Mouse (Mus musculus): Measurements from ENCODE around the gene Adh4. TPM values are rescaled to one million over a fixed set of nuclear protein-coding genes. Genes with fewer than 3 reads are reported as not detected.

Gene Adh4
- polyA plus RNA-seq, 1 experiment, result 1.7 TPM

DNA sequence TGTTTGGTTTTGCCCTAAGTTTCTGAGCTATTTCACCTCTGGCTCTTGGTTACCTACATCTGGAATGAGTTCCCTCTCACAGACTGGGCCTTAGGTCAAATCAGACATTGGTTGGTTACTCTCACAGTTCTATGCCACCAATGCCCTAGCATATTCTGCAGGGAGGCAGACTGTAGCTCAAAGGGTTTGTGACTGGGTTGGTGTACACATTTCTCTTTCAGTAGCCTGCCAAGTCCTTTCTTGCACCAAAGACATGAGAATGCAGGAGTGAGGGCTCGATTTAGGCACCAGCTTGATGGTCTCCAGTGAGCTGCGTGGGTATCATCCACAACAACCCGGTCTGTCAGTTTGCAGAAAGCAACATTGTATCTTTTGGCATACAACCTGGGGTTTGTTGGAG is 10.4 kb upstream of the Adh4 start:
- Histone ChIP-seq H3K27me3 (ENCODE audit: control insufficient read depth, insufficient read depth, low read length) (no peaks in the 10 kb centered on the region), H3K36me3 (ENCODE audit: control insufficient read depth, insufficient read depth, low read length) (no peaks in the 10 kb centered on the region), H3K27ac (ENCODE audit: insufficient read depth, low read depth, low read length) (no peak overlapping the region), H3K4me1 (ENCODE audit: control insufficient read depth, insufficient read depth, insufficient read length, low read length) (peaks cover 4% of the 10 kb centered on the region; the same call in 1 of the 2 replicates), H3K4me3 (ENCODE audit: low read depth, low read length) (no peak overlapping the region)
- 73% methylated on average over 3 of the region's 3 CpGs for WGBS
- no peak for TF ChIP-seq CTCF (IDR thresholded peaks at IDR 0.05; ENCODE audit: extremely low read depth, insufficient read length, insufficient replicate concordance, low read depth, low read length)
- TF ChIP-seq POLR2A (IDR thresholded peaks at IDR 0.05; ENCODE audit: low read depth, low read length), result no peak

- H3K36me3 ChIP-seq (ENCODE audit: control insufficient read depth, insufficient read depth, low read length), result no peaks in the 10 kb centered on the region
- H3K27me3 ChIP-seq (ENCODE audit: control insufficient read depth, insufficient read depth, low read length), result no peaks in the 10 kb centered on the region
- H3K27ac ChIP-seq (ENCODE audit: insufficient read depth, low read depth, low read length), result no peak overlapping the region
- no peak for TF ChIP-seq CTCF (IDR thresholded peaks at IDR 0.05; ENCODE audit: extremely low read depth, insufficient read length, insufficient replicate concordance, low read depth, low read length)
- no peak for TF ChIP-seq POLR2A (IDR thresholded peaks at IDR 0.05; ENCODE audit: low read depth, low read length)
- H3K4me3 ChIP-seq (ENCODE audit: low read depth, low read length), result no peak overlapping the region
- H3K4me1 ChIP-seq (ENCODE audit: control insufficient read depth, insufficient read depth, insufficient read length, low read length), result peaks cover 4% of the 10 kb centered on the region; the same call in 1 of the 2 replicates
- 24% methylated on average over 3 of the region's 3 CpGs for WGBS
These were observed 9.9 kb upstream of the Adh4 start for GRCm38 (mm10) chr3:138405341-138405740.

DNA sequence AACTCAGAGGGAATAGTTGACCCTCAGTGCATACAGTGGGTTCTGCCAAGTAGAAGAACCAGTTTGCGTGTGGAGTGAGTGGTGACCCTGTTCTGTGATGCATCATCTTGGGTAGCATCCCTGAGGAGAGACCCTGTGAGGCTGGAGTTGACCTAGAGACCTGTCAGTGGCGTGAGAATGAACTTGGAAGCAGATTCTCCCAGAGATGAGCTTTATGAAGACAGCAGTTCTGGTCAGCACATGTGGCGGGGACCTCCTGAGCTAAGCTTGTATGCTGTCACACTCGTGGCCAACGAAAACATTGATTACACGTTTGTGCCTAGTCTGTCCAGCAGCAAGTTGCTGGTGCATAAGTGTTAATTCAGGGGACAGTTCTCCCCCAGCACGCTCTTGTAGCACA is 9.4 kb upstream of the Adh4 start:
- Histone ChIP-seq H3K4me3 (ENCODE audit: low read depth, low read length) (no peak overlapping the region), H3K27me3 (ENCODE audit: control insufficient read depth, insufficient read depth, low read length) (no peaks in the 10 kb centered on the region), H3K4me1 (ENCODE audit: control insufficient read depth, insufficient read depth, insufficient read length, low read length) (peaks cover 4% of the 10 kb centered on the region; the same call in 1 of the 2 replicates), H3K27ac (ENCODE audit: insufficient read depth, low read depth, low read length) (no peak overlapping the region), H3K36me3 (ENCODE audit: control insufficient read depth, insufficient read depth, low read length) (no peaks in the 10 kb centered on the region)
- TF ChIP-seq CTCF (IDR thresholded peaks at IDR 0.05; ENCODE audit: extremely low read depth, insufficient read length, insufficient replicate concordance, low read depth, low read length) (no peak), POLR2A (IDR thresholded peaks at IDR 0.05; ENCODE audit: low read depth, low read length) (no peak)
- 84% methylated on average over 7 of the region's 7 CpGs for WGBS

- 95% methylated on average over 1 of the region's 1 CpGs for WGBS
- H3K36me3 ChIP-seq (ENCODE audit: control insufficient read depth, insufficient read depth, low read length), result no peaks in the 10 kb centered on the region
These were observed 7.3 kb upstream of the Adh4 start for GRCm38 (mm10) chr3:138407920-138408319.

DNA sequence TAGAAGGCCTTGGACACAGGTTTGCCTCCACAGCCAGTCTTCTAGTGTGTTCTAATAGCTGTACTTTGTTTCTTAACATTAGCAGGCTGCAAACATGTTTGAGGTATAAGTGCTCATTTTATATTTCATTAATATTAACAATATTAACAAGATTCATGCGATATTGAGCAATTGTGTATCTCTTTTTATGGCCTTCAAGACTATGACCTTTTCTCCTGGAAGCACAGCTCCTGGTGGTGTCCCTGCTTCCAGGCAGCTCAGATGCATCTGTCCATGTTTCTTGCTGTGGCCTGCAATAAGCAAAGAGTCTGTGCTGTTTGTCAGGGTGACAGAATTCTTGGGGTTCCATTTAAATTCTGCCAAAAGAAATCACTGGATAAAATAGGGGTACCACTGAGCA is 5.7 kb upstream of the Adh4 start:
- Histone ChIP-seq H3K27ac (ENCODE audit: insufficient read depth, low read depth, low read length) (peak overlapping the region; percentile 42; the same call in 1 of the 2 replicates), H3K4me1 (ENCODE audit: control insufficient read depth, insufficient read depth, insufficient read length, low read length) (peaks cover 6% of the 10 kb centered on the region; the same call in 1 of the 2 replicates), H3K4me3 (ENCODE audit: low read depth, low read length) (no peak overlapping the region), H3K36me3 (ENCODE audit: control insufficient read depth, insufficient read depth, low read length) (no peaks in the 10 kb centered on the region), H3K27me3 (ENCODE audit: control insufficient read depth, insufficient read depth, low read length) (no peaks in the 10 kb centered on the region)
- 21% methylated on average over 1 of the region's 1 CpGs for WGBS
- TF ChIP-seq CTCF (IDR thresholded peaks at IDR 0.05; ENCODE audit: extremely low read depth, insufficient read length, insufficient replicate concordance, low read depth, low read length), result no peak
- no peak for TF ChIP-seq POLR2A (IDR thresholded peaks at IDR 0.05; ENCODE audit: low read depth, low read length)

More at GRCm38 (mm10) chr3:138407920-138408319, 7.3 kb upstream of the Adh4 start:
- peaks cover 6% of the 10 kb centered on the region; the same call in 1 of the 2 replicates for H3K4me1 ChIP-seq (ENCODE audit: control insufficient read depth, insufficient read depth, insufficient read length, low read length)
- no peaks in the 10 kb centered on the region for H3K27me3 ChIP-seq (ENCODE audit: control insufficient read depth, insufficient read depth, low read length)
- H3K27ac ChIP-seq (ENCODE audit: insufficient read depth, low read depth, low read length), result no peak overlapping the region
- TF ChIP-seq POLR2A (IDR thresholded peaks at IDR 0.05; ENCODE audit: low read depth, low read length) (no peak), CTCF (IDR thresholded peaks at IDR 0.05; ENCODE audit: extremely low read depth, insufficient read length, insufficient replicate concordance, low read depth, low read length) (no peak)
- H3K4me3 ChIP-seq (ENCODE audit: low read depth, low read length), result no peak overlapping the region

- H3K4me1 ChIP-seq (ENCODE audit: control insufficient read depth, insufficient read depth, insufficient read length, low read length), result peaks cover 4% of the 10 kb centered on the region; the same call in 1 of the 2 replicates
- H3K4me3 ChIP-seq (ENCODE audit: low read depth, low read length), result no peak overlapping the region
- H3K27ac ChIP-seq (ENCODE audit: insufficient read depth, low read depth, low read length), result peak overlapping the region; percentile 23; the same call in 1 of the 2 replicates
- 23% methylated on average over 3 of the region's 3 CpGs for WGBS
- no peak for TF ChIP-seq POLR2A (IDR thresholded peaks at IDR 0.05; ENCODE audit: low read depth, low read length)
- TF ChIP-seq CTCF (IDR thresholded peaks at IDR 0.05; ENCODE audit: extremely low read depth, insufficient read length, insufficient replicate concordance, low read depth, low read length), result no peak
- H3K27me3 ChIP-seq (ENCODE audit: control insufficient read depth, insufficient read depth, low read length), result no peaks in the 10 kb centered on the region
- H3K36me3 ChIP-seq (ENCODE audit: control insufficient read depth, insufficient read depth, low read length), result no peaks in the 10 kb centered on the region
These were observed 5.1 kb upstream of the Adh4 start for GRCm38 (mm10) chr3:138410211-138410610.

DNA sequence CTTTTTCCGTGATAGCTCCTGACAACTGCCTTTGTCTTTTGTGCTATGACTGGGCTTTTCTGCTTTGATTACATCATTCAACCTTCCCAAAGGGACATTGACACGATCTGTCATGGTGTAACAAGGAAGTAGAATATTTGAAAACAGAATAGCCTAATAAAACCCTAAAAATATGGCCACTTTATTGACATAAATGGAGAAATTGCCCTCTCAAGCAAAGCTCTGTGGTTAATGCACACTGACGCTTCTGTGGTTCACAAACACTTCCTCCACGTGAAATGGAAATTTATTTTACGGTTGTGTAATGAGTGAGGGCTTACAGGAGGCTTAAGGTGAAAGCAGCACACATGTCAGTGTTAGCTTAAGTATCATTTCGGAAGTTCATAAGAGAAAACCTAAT is 4.1 kb downstream of the Adh4 start:
- Histone ChIP-seq H3K27me3 (ENCODE audit: control insufficient read depth, insufficient read depth, low read length) (no peaks in the 10 kb centered on the region), H3K36me3 (ENCODE audit: control insufficient read depth, insufficient read depth, low read length) (no peaks in the 10 kb centered on the region), H3K4me3 (ENCODE audit: low read depth, low read length) (no peak overlapping the region), H3K27ac (ENCODE audit: insufficient read depth, low read depth, low read length) (peak overlapping the region; percentile 10; the same call in 1 of the 2 replicates), H3K4me1 (ENCODE audit: control insufficient read depth, insufficient read depth, insufficient read length, low read length) (peaks cover 11% of the 10 kb centered on the region; the same call in 1 of the 2 replicates)
- TF ChIP-seq CTCF (IDR thresholded peaks at IDR 0.05; ENCODE audit: extremely low read depth, insufficient read length, insufficient replicate concordance, low read depth, low read length), result no peak
- TF ChIP-seq POLR2A (IDR thresholded peaks at IDR 0.05; ENCODE audit: low read depth, low read length), result no peak
- WGBS, result 20% methylated on average over 6 of the region's 6 CpGs
